Mouse (Mus musculus): ENCODE results near the gene Slc39a8. TPM values are rescaled to one million over a fixed set of nuclear protein-coding genes. Genes with fewer than 3 reads are reported as not detected.

Slc39a8 gene
- 1 to 10 TPM; 2.6 TPM for total RNA-seq (2021)
- long read RNA-seq, partial matches to known transcripts, result 0 of 2 reads
- long read RNA-seq, other reads (novel, unspliced or antisense), result 0 of 2 reads

DNA sequence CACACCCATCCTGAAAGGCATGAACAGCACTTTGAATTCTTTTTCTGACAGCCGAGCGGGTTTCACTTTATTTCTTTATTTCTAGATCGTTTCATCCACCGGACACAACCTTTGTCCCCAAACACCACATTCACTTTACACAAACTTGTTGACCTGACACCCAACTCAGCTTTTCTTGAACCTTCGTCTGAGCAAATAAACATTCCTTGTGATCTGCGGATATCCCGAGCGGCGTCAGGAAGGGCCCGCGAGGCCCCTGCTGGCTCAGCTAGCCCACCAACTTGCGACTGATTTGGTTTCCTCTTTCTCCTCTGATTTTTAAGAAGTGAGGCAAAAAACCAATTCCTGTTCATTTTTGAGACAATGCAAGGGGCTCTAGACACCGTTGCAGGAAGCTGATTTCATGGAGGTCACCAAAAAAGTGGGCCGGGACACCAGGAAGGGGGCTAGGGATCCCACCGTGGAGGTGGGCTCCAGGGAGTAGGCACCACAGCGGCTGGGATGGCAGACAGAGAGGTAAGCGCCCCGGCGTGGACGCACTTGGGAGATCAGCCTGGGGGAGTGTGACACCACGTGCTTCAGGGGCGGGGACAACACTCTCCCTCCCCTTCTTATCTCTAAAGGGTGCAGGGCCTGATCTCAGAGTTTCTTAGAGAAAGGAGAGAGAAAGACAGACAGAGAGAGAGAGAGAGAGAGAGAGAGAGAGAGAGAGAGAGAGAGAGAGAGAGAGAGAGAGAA is at the start of gene Slc39a8:
Slc39a8 (plus strand) TSS at position 264 of the 738 bp plus-strand sequence.
- peak; percentile 9 to 56 for DNase-seq (ENCODE audit: low spot score in 2 of 2)

DNA sequence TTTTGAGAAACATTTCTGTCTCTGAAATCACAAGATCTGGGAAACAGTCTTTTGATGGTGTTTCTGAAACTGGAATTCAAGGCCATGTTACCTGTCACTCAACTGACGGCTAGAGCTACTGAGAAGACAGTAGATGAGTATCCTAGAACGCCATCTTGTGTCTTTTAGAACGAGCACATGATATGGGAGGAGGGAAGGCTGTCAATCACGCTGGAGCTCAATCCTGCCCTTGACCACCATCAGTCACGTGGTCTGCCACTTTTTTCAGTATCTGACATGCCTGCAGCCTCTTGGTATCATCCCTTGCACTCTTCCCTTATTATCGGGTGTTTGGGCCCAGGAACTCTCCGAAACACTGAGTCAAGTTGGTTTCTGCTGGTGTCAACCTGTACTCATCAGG is 40.0 kb upstream of the Slc39a8 start:
- DNase-seq (ENCODE audit: low spot score in 2 of 2), result no peak

DNA sequence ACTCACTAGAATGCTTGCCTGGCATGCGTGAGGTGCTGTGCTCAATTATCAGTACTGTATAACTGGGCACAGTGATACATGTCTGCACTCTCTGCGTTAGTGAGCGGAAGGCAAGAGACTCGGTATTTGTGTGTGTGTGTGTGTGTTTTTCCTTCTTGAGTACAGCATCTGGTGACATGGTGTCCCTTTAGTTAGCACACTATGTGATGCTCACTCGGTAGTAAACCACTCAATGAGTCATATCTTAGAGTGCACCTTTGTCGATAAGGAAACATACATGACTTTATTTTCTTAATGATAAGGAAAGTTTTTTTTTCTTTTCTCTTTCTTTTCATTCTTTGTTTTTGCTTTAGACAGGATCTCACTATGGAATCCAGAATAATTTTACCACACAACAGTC is 29.0 kb upstream of the Slc39a8 start:
- no peak for DNase-seq (ENCODE audit: low spot score in 2 of 2)

DNA sequence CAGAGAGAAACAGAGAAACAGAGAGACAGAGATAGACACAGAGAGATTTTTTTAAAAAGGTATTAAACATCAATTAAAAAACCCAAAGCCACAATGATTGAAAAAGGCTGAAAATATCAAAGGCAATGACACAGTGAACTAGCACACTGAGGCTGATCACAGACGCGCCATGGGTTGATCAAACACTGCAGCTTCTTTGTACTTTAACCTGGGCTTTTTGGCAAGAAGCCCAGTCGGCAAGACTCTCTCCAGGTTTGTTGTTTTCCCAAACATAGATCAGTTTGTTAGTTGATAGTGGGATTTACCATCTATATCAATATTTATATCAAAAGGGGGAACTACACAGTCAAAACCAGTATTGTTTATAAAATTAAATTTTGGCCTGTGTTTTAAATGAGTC is 26.8 kb upstream of the Slc39a8 start:
- DNase-seq (ENCODE audit: low spot score in 2 of 2), result no peak

DNA sequence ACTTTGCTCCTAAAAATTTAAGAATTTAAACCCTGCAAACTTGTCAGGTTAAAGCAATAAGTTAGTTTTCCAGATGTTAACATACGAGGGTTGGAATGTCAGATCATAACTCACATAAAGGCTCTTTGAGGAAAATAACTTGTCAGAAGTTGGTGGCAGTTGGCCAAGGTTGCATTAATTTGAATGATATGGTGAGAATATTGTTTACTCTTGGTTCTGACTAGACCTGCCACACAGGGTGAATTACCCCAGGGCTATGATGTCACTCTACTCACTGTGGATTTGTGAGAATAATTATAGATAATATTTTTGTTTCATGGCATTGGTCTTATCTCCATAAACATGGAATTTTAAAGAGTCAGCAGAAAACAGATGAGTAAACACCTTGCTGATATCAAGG is 26.4 kb upstream of the Slc39a8 start:
- no peak for DNase-seq (ENCODE audit: low spot score in 2 of 2)

DNA sequence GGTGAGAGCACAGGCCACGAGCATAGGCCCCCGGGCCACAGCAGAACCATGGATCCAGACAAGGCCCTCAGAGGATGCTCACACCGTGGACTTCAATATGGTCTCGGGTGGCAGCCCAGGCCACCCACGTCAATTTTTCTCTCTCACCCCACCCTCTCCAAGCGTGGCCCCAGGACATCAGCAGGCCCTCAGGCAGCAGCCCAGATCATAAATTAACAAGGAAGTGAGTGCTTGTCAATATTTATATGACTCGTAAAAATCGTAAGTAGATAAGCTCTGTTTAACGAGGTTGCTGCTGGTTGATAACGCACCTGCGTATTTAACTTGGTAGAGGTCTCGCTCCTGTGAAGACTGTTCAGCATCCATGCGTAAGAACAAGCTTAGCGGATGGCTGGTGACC is 10.4 kb upstream of the Slc39a8 start:
- DNase-seq (ENCODE audit: low spot score in 2 of 2), result no peak

DNA sequence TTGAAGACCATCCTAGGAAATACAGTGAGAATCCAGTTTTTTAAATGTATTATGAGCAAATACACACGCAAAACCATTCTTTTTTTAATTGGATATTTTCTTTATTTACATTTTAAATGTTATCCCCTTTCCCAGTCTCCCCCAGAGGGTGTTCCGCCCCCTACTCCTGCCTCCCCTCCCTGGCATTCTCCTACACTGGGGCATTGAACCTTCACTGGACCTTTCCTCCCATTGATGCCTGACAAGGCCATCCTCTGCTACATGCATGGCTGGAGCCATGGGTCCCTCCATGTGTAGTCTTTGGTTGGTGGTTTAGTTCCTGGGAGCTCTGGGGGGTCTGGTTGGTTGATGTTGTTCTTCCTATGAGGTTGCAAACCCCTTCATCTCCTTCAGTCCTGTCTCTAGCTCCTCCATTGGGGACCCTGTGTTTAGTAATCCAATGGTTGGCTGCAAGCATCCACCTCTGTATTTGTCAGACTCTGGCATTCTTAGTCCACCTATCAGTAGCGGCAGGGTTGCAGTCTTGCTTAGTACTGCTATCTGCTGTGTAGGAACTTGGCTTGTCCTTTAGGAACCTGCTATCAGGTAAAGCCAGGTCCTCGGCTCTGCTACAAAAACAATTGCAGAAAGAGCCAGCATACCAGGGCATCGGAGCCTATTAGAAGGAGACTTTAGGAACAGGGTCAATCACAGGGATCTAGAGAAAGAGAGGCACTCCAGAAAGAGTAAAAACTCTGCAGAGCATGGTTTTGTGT is 8.9 kb upstream of the Slc39a8 start:
- DNase-seq (ENCODE audit: low spot score in 2 of 2), result no peak

DNA sequence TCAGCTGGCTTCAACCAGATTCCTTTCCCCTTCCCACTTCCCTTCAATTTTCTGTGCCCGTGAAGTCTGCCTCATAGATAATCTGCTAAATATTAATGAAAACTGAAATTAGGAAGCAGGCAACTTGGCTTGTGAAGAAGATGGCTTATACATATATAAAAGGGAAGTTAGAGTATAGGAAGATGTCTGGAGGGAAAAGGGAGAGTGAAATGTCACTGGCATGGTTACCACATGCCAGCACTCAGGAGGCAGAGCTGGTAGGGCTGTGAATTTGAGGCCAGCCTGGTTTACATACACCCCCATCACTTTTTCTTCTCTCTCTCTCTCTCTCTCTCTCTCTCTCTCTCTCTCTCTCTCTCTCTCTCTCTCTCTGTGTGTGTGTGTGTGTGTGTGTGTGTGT is 8.0 kb upstream of the Slc39a8 start:
- DNase-seq (ENCODE audit: low spot score in 2 of 2), result no peak

DNA sequence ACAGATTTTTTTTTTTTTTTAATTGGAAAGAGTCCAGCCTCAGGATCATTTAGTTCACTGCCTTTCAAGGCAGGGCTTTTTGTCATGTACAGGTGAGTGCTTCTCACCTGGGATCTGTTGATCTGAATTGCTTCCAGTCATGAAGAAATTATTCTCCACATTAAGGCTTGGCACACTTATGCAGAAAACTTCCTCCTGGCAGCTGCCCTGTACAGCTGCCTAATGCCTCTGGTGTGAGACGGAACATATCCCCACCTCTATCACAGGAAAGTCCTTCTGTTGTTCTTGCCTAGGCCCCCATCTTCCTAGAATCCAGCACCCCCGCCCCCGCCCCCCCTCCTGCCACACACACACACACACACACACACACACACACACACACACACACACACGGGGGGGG is 643 bp upstream of the Slc39a8 start:
- DNase-seq (ENCODE audit: low spot score in 2 of 2), result no peak

DNA sequence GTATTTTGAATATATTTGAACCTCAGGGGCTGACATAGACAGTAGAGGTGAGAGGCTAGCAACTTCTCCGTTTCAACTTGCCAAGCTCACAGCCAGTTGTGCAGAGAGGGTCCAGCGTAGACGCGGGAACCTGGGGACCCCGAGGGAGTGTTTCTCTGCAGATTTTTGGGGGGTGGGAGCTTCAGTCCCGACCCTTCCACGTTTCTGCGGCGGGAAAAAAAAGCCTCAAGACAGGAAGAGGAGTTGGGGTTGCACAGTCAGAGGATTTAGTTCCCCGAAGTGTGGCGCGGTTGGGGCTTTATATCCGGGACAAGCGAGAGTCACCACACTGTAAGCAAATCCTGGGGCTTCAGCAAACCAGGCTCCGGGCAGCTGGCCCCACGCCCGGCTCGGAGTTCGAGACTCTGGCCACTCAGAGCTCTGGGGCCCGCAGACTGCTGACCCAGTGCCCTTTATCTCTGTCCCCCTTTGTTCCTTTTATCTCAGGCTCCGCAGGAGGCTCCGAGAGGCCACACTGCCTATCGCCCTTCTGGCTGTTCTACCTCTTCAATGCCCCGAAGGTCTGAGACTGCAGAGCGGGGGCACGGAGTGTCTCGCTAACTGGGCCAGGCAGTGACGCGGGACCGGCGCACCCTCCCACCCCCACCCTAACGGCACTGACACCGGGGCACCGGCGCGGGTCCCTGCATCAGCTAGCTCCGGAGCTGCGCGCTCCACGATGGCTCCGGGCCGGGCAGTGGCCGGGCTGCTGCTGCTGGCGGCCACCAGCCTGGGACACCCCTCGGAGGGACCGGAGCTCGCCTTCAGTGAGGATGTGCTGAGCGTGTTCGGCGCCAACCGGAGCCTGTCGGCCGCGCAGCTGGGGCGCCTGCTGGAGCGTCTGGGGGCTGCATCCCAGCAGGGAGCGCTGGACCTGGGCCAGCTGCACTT is 940 bp downstream of the Slc39a8 start:
- peak; percentile 4 to 18 for DNase-seq (ENCODE audit: low spot score in 2 of 2)

DNA sequence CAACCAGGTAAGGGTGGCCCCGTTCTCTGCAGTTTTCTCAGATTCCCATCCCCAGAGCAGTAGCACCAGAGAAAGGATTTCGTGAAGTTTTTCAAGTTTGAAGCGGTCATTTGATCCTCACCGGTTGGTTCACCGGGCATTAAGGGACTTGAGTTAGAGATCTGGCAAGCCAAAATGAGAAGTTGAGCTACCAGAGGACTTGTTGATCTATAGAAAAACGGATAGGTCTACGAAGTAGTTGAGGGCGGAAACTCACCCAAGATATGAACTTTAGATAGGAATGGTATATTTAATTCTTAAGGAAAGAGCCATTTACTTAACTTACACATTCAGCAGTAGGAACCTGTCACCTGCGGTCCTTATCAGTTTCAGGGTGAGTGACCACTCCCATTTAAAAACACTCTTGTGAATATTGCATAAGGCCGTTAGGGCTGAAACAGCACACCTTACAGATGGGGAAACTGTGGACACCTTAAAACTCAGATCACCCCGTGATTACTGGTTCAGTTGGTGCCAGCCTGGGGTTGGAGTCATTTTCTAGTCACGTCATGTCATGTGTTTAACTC is 1.7 kb downstream of the Slc39a8 start:
- no peak for DNase-seq (ENCODE audit: low spot score in 2 of 2)

DNA sequence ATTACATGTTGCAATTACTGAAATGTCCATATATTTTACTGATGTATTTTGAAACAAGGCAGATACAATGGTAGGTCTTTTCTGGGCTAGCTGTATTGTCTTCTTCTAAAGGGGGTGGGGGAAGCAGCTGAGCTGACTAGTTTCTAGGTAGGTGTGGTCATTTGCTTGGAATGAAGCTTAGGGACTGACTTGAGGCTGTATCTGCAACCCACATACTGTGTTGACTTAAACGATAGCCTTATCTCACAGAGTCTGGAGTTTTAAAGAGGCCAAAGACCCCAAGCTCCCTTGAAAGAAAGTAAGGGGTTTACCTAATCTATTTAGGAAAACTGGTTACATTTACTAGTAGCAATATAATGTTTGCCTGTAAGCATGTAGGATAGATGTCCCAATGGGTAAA is 2.9 kb downstream of the Slc39a8 start:
- DNase-seq (ENCODE audit: low spot score in 2 of 2), result no peak

DNA sequence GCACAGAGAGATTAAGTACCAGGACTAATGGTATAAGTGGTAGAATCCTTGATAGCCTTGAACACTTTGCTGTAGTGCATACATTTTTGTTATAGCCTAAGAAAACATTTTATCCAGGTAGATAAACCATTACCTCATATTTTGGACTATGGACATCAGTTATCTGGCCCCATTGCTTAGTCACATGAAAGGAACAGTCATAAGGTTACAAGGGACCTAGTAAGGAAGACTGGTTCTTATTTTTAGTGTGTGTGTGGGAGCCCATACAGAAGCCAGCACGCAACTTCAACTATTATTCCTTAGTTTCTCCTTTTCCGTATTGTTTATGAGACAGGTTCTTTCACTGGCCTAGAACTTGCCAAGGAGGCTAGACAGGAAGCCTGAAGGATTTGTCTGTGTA is 7.4 kb downstream of the Slc39a8 start:
- DNase-seq (ENCODE audit: low spot score in 2 of 2), result no peak

DNA sequence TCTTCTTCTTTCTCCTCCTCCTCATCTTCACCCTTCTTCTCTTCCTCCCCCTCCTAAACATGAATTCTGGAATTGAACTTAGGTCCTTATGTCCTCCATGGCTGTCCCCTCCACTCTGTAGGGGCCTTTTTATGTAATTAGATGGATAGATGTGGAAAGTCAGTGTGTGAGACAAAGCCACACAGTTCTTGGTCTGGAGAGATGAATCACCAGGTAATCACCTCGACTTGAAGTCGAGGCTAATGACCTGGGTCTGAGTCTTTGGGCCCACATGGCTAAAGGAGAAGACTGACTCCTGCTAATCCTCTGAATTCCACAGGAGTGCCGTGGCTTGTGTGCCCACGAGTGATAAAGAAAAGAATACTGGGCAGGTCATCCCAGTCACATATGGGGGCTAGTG is 7.8 kb downstream of the Slc39a8 start:
- no peak for DNase-seq (ENCODE audit: low spot score in 2 of 2)

DNA sequence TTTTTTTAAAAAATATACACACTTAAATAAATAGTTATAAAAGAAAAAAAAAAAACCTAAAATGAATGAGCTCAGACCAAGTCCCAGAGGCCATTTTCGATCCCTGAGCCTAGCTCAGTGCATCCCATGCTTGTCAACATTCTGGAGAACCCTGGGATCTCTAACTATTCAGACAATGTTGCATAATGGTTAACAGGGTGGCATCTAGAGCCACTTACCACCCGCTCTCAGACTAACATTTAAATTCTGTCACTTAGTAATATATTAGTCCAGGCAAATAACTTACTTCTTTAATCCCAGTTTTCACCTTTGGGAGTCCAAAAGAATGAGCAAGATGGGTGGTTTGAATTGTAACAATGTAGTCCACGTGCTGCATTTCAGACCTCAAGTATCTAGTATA is 9.9 kb downstream of the Slc39a8 start:
- DNase-seq (ENCODE audit: low spot score in 2 of 2), result no peak

DNA sequence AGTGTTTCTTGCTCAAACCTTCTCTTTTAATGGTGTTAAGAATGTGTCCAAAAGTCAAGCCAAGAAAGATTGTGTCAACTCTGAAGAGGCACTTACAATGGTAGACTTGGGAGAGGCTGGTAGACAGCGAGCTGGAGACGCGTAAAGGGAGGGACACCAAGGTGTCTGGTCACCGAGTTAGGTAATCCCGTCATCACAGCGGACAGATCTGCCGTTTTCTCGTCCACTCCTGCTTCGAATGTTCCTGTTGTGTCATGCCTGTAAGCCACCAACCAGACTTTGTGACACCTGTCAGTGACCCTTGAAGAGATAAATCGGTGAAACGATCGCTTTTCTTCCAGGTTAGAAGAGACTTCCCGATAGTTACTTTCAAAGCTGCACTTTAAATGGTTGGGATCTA is 14.5 kb downstream of the Slc39a8 start:
- no peak for DNase-seq (ENCODE audit: low spot score in 2 of 2)

DNA sequence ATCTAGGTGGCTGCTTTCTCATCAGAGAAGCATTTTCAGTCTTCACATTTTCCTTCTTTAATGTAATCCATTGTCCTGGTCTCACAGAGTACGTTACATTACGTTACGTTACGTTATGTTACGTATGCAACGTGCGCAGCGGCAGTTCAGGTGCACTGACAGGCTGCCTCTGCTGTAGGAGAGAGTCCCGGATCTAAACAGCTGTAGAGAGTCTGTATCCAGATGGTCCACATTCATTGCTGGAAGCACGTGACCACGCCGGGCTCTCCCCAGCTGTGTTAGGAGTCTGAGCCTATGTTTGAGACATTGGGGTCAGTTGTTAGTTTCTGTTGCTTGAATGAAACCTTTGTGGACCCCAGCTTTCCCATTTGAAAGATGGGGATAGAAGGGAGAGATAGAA is 15.1 kb downstream of the Slc39a8 start:
- DNase-seq (ENCODE audit: low spot score in 2 of 2), result no peak

DNA sequence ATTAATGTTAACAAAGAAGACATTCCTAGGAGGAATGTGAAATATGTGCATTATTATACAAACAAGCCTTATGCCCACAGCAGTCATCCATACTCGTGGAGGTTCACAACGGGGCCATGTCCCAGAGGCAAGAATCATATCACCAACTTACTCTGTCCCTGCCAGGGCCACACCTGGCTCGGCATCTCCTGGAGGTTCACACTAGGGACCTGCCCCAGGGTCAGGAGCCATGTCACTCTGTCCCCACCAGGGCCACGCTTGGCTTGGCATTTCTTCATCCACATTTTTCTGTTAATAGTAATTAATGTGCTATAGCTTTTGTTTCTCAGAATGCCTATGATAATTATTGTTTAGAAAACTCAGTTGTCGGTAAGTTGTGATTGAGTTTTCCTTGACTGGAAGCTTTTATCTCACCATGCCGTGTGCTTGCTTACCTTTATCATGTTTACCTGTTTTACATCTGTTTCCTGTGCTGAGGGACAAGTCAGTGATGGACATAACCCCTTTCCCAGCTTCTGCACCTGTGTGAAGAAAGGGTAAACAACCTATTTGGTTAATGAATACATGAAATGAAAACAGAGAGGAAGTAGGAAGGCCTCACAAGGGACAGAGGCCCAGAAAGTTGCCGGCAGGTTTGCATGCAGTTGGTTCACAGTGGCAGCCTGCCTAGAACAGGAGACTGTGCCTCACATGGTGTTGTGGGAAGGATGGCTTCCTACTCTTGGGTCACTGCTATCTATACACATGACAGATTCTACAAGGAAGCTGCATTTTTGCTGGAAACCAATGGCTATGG is 16.8 kb downstream of the Slc39a8 start:
- no peak for DNase-seq (ENCODE audit: low spot score in 2 of 2)

DNA sequence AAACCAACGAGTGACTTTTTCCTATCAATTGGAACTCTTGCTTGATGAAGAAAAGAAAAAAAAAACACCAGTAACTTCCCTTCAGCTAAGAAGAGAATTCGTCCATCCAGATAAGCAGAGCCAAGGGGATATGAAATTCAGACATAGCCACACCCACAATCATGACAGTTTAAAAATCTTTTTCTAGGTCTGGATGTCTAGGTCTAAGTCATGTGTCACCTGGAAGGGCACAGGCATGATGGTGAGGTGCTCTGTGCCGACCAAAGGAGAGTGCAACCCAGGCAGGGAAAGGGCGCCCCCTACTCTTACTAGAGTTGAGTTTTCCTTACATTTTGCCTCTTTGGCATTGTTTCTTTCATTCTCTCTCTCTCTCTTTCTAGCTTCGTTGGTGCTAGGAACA is 18.1 kb downstream of the Slc39a8 start:
- DNase-seq (ENCODE audit: low spot score in 2 of 2), result no peak

DNA sequence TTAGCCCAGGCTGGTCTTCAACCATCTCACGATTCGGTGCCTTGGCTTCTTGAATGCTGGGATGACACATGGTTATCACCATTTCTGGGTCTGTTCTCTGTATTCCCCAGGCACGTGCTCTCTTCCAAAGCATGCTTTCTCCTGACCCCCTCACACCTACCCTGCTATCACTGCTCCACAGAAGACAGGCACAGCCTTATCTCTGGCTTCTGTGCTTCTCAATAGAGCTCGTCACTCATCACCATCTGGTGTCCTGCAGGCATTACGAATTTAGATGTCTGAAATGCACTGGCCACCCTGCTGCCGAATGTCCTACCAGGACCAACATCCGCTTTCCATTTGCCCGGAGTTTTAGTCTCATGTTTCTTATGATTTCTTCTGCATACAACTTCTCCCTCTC is 18.6 kb downstream of the Slc39a8 start:
- no peak for DNase-seq (ENCODE audit: low spot score in 2 of 2)

DNA sequence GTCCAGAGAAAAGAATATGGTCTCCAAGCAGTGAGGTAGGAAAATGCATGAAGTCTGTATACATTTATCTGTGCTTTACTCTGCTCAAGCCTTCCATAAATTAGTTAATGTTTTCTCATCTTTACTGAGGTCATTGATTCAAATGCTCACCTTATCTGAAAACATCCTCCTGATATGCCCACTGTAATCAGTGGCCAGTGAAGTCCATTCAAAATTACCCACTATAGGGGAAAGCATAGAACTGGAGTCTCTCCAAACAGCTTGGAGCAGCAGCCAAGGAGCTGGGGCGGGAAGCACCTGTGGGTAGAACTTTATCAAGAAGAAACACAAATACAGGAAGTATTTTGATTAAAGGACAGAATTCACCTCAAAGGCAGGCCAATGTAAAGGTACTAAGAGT is 19.8 kb downstream of the Slc39a8 start:
- DNase-seq (ENCODE audit: low spot score in 2 of 2), result no peak
